Mouse (Mus musculus) brain, adult 2 months (tissue): ENCODE results near the gene Olfr665.
"Not testable (repeated sequence)": the region's sequence is repeated elsewhere in the genome, so short reads cannot be mapped to it uniquely, and the experiment has no call there.

Experiments
- DNase-seq: peaks from one replicate; pipeline ENCODE4 v3.0.0; 2011; ENCODE audit warnings: low read depth, low spot score

Olfr665 gene

GRCm38 (mm10) chr7:104877731-104878130 is at the start of gene Olfr665:
Gene Olfr665 (plus strand): TSS chr7:104878031.
- no peak for DNase-seq

- DNase-seq, result no peak
These were observed 35.3 kb upstream of the Olfr665 start, which contains the start of gene Usp17lb for GRCm38 (mm10) chr7:104842503-104842902. Gene Usp17lb (minus strand): TSS chr7:104842603.

GRCm38 (mm10) chr7:104843731-104844287 is 34.0 kb upstream of the Olfr665 start:
- DNase-seq, result no peak

GRCm38 (mm10) chr7:104851546-104851945 is 26.3 kb upstream of the Olfr665 start:
- peak; percentile 0 for DNase-seq

- no peak for DNase-seq
These were observed 22.5 kb upstream of the Olfr665 start for GRCm38 (mm10) chr7:104855248-104855750.

GRCm38 (mm10) chr7:104856709-104857108 is 21.1 kb upstream of the Olfr665 start, which contains the start of gene Usp17la:
Gene Usp17la (plus strand): TSS chr7:104857009.
- not testable (repeated sequence) for DNase-seq

- no peak for DNase-seq
These were observed 20.1 kb upstream of the Olfr665 start for GRCm38 (mm10) chr7:104857683-104858082.

- DNase-seq, result no peak
These were observed 16.4 kb upstream of the Olfr665 start for GRCm38 (mm10) chr7:104861381-104861780.

- no peak for DNase-seq
These were observed 18.0 kb downstream of the Olfr665 start, which contains the start of gene Olfr666 for GRCm38 (mm10) chr7:104895852-104896251. Gene Olfr666 (minus strand): TSS chr7:104895952.

GRCm38 (mm10) chr7:104921382-104921781 is 43.6 kb downstream of the Olfr665 start, which contains the start of gene Olfr667:
Gene Olfr667 (minus strand): TSS chr7:104921482.
- DNase-seq, result no peak

GRCm38 (mm10) chr7:104927957-104928356 is 50.1 kb downstream of the Olfr665 start, which contains the start of gene Olfr668:
Gene Olfr668 (minus strand): TSS chr7:104928057.
- no peak for DNase-seq
